Mouse (Mus musculus) ES-E14 (cell line): ENCODE results near the gene Scyl2.

Experiments used
- HCFC1 ChIP-seq: IDR thresholded peaks from 2 replicates; pipeline ENCODE4 v1.6.1; 2012; ENCODE audit warnings: low read length, inconsistent platforms, borderline replicate concordance; ENCODE audit not compliant: insufficient read depth
- ZC3H11A ChIP-seq: IDR thresholded peaks from 2 replicates; pipeline ENCODE4 v1.6.1; 2012; ENCODE audit warnings: low read depth, mild to moderate bottlenecking, inconsistent platforms, low read length, borderline replicate concordance
- ZNF384 ChIP-seq: IDR thresholded peaks from 2 replicates; pipeline ENCODE4 v1.6.1; 2012; ENCODE audit warnings: low read depth, low read length, inconsistent platforms

DNA sequence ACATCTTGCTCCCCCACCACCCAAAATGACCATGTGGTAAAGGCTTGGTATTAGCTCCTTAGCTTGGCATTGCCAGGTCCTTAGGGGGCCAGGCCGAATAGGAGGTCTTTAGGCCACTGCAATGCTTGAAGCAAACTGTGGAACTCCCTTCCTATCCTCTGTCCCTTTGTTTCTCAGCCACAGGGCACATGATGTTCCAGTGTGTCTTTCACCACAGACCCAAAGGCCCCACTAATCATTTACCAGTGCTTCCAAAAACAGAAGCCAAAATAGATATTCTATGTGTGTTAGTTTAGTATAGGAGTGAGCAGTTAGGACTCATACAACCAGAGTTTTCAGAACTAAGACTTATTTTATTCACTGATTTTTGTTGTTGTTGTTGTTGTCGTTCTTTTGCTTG, 59.4 kb downstream of the Scyl2 start:
- no peak for TF ChIP-seq ZC3H11A
- no peak for TF ChIP-seq ZNF384
- TF ChIP-seq HCFC1 = no peak
